Mouse (Mus musculus): ENCODE results near the gene Chga.

The Chga gene

DNA sequence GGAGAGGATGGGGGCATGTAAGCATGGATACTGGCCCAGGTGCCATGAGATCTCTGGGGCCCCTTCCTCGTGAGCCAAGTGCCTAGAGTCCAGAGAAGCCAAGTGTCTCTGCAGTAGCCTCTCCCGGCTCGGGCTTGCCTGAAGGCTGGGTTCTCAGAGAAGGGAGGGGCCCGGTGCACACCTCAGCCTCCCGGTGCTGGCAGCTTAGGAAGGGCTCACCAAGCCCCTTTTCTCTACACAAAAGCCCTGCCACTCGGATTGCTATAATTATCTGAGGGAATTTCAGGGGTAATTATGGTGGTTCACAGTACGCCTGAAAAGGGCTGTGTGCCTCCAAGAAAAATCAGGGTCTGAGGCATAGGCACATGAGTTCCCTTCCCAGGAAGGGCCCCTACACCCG lies 47.1 kb downstream of the Chga start:
- DNase-seq, result no peak

DNA sequence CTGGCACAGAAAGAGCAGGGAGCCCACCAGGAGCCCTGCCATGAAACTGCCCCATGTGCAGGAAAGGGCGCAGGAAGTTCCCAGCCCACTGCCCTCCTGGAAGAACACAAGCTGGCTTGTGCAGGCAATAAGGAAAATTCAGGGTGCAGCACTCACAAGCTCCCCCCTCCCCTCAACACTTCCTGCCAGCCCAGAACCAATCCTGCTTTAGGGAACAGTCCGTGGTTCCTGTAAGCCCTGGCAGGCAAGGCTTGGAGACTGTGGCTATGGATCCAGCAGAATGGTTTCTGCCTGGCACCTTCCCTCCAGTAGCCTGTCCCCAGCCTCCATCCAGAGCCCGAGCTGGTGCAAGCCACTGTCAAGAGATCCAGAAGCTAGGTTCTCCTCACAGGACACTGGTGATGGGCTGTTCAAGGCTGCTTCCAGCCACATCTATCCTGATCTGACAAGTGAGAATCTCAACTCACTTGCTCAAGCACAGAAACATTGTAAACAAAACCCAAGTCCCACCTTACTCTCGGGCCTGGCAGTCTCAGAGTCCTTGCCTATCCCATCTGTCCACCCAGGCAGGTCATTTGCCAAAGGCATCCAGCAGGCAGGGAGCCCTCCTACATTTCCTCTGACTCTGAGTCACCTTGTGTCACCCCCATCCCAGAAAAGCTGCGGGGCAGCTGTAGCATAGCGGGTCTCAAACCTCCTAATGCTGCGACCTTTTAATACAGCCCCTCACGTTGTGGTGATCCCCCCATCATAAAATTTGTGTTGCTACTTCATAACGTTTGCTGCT lies 47.7 kb downstream of the Chga start:
- no peak for DNase-seq

DNA sequence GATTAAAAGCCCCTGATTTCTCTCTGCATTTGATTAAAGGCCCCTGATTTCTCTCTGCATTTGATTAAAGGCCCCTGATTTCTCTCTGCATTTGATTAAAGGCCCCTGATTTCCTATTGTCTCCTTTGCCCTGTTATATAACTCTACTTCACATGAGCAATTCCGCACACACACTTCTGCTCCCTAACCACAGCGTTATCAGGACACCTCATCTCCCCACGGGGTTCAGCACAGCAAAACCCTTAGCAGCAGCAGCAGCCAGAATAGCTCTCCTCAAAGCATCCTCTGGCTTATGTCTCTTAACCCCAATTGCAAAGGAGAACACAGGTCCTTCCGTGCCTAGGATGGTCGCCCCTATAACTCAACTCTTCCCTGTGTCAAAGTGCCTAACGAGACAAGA lies 50.8 kb downstream of the Chga start:
- DNase-seq, result no peak

DNA sequence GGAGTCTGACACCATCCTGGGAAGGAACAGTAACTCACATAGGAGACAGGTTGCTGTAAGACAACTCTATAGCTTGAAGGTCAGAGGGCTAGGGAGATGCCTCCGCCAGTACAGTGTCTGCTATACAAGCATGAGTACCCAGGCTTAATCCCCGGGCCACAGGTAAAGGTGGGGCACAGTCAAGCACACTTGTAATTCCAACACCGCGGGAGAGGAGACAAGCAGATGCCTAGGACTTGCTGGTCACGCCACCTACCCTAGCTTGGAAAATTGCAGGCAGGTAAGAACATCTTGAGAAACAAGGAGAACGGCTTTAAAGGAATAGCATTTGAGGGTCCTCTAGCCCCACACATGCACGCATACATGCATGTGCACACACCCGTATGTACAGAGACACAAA lies 52.3 kb downstream of the Chga start:
- DNase-seq, result no peak

DNA sequence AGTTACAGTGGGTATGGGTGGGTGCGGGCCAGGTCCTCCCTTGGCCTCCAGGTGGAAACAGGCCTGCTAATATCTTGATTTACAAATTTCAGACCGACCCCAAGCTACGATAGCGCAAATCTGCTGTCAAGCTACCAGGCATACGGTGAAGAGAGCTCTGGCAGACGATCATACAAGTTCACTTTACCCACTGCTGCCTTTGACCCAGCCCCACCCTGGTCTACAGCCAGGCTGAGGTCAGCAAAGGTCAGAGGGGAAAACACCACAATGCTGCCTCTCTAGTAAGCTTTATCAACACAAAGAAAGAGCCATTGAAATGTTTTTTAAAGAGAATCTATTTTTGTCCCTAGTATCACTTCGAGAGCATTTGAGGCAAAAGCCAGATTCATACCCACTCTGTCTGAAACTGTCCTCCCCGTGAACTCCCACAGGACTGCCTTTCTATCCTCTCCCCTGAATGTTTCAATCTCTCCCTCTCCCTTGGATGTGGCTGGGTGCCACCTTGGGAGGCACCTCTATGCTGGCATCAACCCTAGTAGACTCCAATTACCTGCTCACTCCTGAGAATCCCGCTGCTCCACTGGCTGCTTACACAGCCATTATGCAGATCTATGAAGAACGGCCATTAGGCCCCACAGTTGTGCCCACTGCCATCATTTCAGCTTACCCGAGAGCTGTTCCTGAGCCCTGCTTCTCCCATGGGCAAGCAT lies 53.2 kb downstream of the Chga start:
- no peak for DNase-seq

DNA sequence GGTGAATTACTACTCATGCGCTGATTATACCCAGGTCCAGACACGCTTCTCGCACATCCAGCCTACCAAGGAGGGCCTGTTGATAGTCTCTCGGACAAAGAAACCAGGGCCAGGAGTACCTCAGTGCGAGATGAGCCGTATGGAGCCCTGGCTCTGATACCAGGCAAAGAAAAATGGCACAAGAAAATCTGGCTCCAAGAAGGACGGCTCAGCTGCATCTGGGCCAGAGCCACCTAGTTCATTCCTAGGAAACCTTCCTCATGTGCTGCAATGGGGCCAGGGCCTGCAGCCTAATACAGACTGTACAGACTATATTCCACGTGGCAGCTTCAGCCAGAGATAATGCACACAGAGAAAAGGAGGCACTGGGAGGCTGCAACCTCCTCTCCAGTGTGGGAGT lies 56.2 kb downstream of the Chga start:
- DNase-seq, result no peak

DNA sequence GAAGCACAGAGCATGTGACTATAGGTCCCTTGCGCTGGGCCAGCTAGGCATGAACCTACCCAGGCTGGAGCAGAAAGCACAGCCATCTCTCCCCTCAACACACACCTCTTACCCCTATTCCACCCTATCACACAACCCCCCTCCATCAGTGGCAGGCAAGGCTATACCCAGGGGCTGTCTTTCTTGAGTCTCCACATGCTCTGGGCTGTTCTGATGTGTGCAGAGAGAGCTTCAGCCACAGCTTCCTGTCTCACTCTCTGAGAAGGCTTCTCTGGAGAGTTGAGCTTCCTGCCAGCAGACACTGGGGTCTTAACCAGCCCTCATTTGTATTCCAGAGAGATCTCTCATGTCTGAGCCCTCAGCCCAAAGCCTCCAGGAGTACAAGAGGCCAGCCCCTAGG lies 57.7 kb downstream of the Chga start:
- no peak for DNase-seq

DNA sequence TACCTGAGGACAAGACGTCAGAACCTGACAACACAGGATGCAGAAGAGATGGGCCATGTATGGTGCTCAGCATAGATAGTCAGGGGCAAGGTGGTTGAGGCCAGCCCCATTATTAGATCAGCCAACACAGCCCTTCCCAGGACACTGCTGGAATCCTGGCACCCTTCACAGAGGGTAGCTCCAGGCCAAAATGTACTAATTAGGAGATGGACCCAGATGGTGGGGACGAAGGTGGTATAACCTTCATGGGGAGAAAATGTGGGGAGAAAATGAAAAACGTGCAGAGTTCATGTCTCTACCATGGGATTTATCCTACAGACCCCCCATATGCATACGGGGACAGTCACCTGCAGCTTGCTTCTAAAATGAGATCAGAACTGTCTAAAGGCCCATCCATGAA lies 58.6 kb downstream of the Chga start:
- DNase-seq, result no peak
